Mouse (Mus musculus) testis, adult 2 months (tissue): ENCODE data around the gene Ndufs7. TPM values are rescaled to one million over a fixed set of nuclear protein-coding genes. Genes with fewer than 3 reads are reported as not detected.

ENCODE experiments used
- H3K27ac ChIP-seq: fragments of 200-500 bp; 2 replicates; pipeline ENCODE4 v1.5.1; 2012; ENCODE audit warnings: low read depth, low read length; ENCODE audit not compliant: control insufficient read depth, insufficient read depth
- H3K27me3 ChIP-seq: fragments of 200-500 bp; 2 replicates; pipeline ENCODE4 v1.6.1; 2012; ENCODE audit warnings: mild to moderate bottlenecking, low read length, moderate library complexity; ENCODE audit not compliant: control insufficient read depth, insufficient read depth
- H3K36me3 ChIP-seq: fragments of 200-500 bp; 2 replicates; pipeline ENCODE4 v1.6.1; 2012; ENCODE audit warnings: mild to moderate bottlenecking, low read length; ENCODE audit not compliant: control insufficient read depth, insufficient read depth
- H3K4me1 ChIP-seq: fragments of 200-500 bp; 2 replicates; pipeline ENCODE4 v1.6.1; 2012; ENCODE audit warnings: low read length; ENCODE audit not compliant: control insufficient read depth, insufficient read depth
- H3K4me3 ChIP-seq: fragments of 200-500 bp; 2 replicates; pipeline ENCODE4 v1.5.1; 2012; ENCODE audit warnings: low read depth, mild to moderate bottlenecking, low read length, moderate library complexity, mixed read lengths; ENCODE audit not compliant: control insufficient read depth
- CTCF ChIP-seq: fragments of 200-500 bp; IDR thresholded peaks from 2 replicates; pipeline ENCODE4 v1.5.1; 2012; ENCODE audit warnings: low read depth, mild to moderate bottlenecking, inconsistent platforms, low read length, moderate library complexity; ENCODE audit not compliant: control insufficient read depth, insufficient read depth, insufficient replicate concordance
- POLR2A ChIP-seq: fragments of 200-500 bp; IDR thresholded peaks from 2 replicates; pipeline ENCODE4 v1.6.1; 2012; ENCODE audit warnings: low read depth, mild to moderate bottlenecking, inconsistent platforms, low read length, moderate library complexity; ENCODE audit not compliant: control insufficient read depth
- polyA plus RNA-seq: library from polyadenylated mRNA; depleted of rRNA; stranded (reverse); fragments of >200 nt; gene quantifications from 2 replicates; pipeline ENCODE4 v1.2.3, GENCODE M21; 2012

Ndufs7 gene
- polyA plus RNA-seq, 1 experiment: 105 TPM

- H3K27ac ChIP-seq: no peak overlapping the region
- peaks cover 3% of the 10 kb centered on the region; the same call in 1 of the 2 replicates for H3K4me1 ChIP-seq
- no peak overlapping the region for H3K4me3 ChIP-seq
- TF ChIP-seq POLR2A: no peak
- peaks cover 4% of the 10 kb centered on the region for H3K36me3 ChIP-seq
- no peaks in the 10 kb centered on the region for H3K27me3 ChIP-seq
Measured at GRCm38 (mm10) chr10:80276238-80276637, 27.3 kb downstream of the Ndufs7 start.

- H3K4me3 ChIP-seq: no peak overlapping the region
- H3K36me3 ChIP-seq: peaks cover 4% of the 10 kb centered on the region
- H3K27ac ChIP-seq: no peak overlapping the region
- no peaks in the 10 kb centered on the region for H3K27me3 ChIP-seq
- H3K4me1 ChIP-seq: no peaks in the 10 kb centered on the region
- TF ChIP-seq CTCF (no peak), POLR2A (no peak)
Measured at GRCm38 (mm10) chr10:80278390-80278789, 29.5 kb downstream of the Ndufs7 start.

- Histone ChIP-seq H3K27ac (no peak overlapping the region), H3K4me1 (no peaks in the 10 kb centered on the region), H3K36me3 (peaks cover 4% of the 10 kb centered on the region), H3K4me3 (no peak overlapping the region), H3K27me3 (no peaks in the 10 kb centered on the region)
- TF ChIP-seq POLR2A: no peak
- TF ChIP-seq CTCF: no peak
Measured at GRCm38 (mm10) chr10:80279273-80279672, 30.4 kb downstream of the Ndufs7 start.

- Histone ChIP-seq H3K4me3 (no peak overlapping the region), H3K4me1 (no peaks in the 10 kb centered on the region), H3K27me3 (no peaks in the 10 kb centered on the region), H3K36me3 (peaks cover 2% of the 10 kb centered on the region), H3K27ac (no peak overlapping the region)
- TF ChIP-seq CTCF (no peak), POLR2A (no peak)
Measured at GRCm38 (mm10) chr10:80281304-80281703, 32.4 kb downstream of the Ndufs7 start.

- no peaks in the 10 kb centered on the region for H3K4me1 ChIP-seq
- no peaks in the 10 kb centered on the region for H3K27me3 ChIP-seq
- no peak overlapping the region for H3K4me3 ChIP-seq
- H3K36me3 ChIP-seq: peaks cover 2% of the 10 kb centered on the region
- no peak for TF ChIP-seq POLR2A
- TF ChIP-seq CTCF: no peak
- H3K27ac ChIP-seq: no peak overlapping the region
Measured at GRCm38 (mm10) chr10:80281921-80282371, 33.0 kb downstream of the Ndufs7 start.

GRCm38 (mm10) chr10:80282481-80283441, 33.8 kb downstream of the Ndufs7 start:
- Histone ChIP-seq H3K4me1 (no peaks in the 10 kb centered on the region), H3K27me3 (no peaks in the 10 kb centered on the region), H3K27ac (no peak overlapping the region), H3K4me3 (no peak overlapping the region), H3K36me3 (no peaks in the 10 kb centered on the region; the same call in none of the 2 replicates)
- TF ChIP-seq CTCF: no peak
- TF ChIP-seq POLR2A: no peak

GRCm38 (mm10) chr10:80285222-80286070, 36.5 kb downstream of the Ndufs7 start:
- H3K27me3 ChIP-seq: no peaks in the 10 kb centered on the region
- no peaks in the 10 kb centered on the region for H3K4me1 ChIP-seq
- H3K4me3 ChIP-seq: no peak overlapping the region
- H3K27ac ChIP-seq: no peak overlapping the region
- H3K36me3 ChIP-seq: no peaks in the 10 kb centered on the region; the same call in none of the 2 replicates
- TF ChIP-seq POLR2A (no peak), CTCF (no peak)

- Histone ChIP-seq H3K27me3 (no peaks in the 10 kb centered on the region), H3K4me1 (peaks cover 1% of the 10 kb centered on the region), H3K27ac (no peak overlapping the region), H3K36me3 (no peaks in the 10 kb centered on the region; the same call in none of the 2 replicates), H3K4me3 (no peak overlapping the region)
- TF ChIP-seq POLR2A (no peak), CTCF (no peak)
Measured at GRCm38 (mm10) chr10:80288097-80288496, 39.2 kb downstream of the Ndufs7 start.
